Mouse (Mus musculus): ENCODE results near the gene Kcnn4. TPM values are rescaled to one million over a fixed set of nuclear protein-coding genes. Genes with fewer than 3 reads are reported as not detected.

Gene Kcnn4
- 10 to 100 TPM; 10.4 to 15.7 TPM for total RNA-seq (2023)

GRCm38 (mm10) chr7:24369731-24370541 is at the start of gene Kcnn4:
Gene Kcnn4, plus strand, starts transcription at chr7:24370263.

GRCm38 (mm10) chr7:24333304-24333986 is 36.6 kb upstream of the Kcnn4 start, which contains the start of gene Tescl:
Gene Tescl, minus strand, starts transcription at chr7:24333936.

GRCm38 (mm10) chr7:24348896-24349295 is 21.2 kb upstream of the Kcnn4 start, which contains the start of gene Lypd5:
Gene Lypd5, plus strand, starts transcription at chr7:24349196.

GRCm38 (mm10) chr7:24399256-24400081 is 29.4 kb downstream of the Kcnn4 start, which contains the start of gene Smg9:
Gene Smg9, plus strand, starts transcription at chr7:24399619.

Other genes with a start within 250 kb of the Kcnn4 start
- 1 to 10 TPM; 2.8 to 4.7 TPM for gene Zfp235, start 236.1 kb upstream of the Kcnn4 start, total RNA-seq (2023)
- under 1 TPM; 0.29 to 0.33 TPM for gene Zfp114, start 195.2 kb upstream of the Kcnn4 start, total RNA-seq (2023)
- gene Zfp111, start 158.8 kb upstream of the Kcnn4 start, total RNA-seq (2023) = 1 to 10 TPM; 2.9 to 3.2 TPM
- gene Zfp109, start 132.7 kb upstream of the Kcnn4 start, total RNA-seq (2023) = 1 to 10 TPM in 1 of 2 experiments, under 1 TPM in 1; 0.62 to 1.2 TPM
- gene Zfp108, start 115.5 kb upstream of the Kcnn4 start, total RNA-seq (2023) = under 1 TPM; 0.29 to 0.33 TPM
- under 1 TPM; 0.15 to 0.44 TPM for gene Zfp93, start 99.8 kb upstream of the Kcnn4 start, total RNA-seq (2023)
- 1 to 10 TPM; 3.4 to 6.4 TPM for gene Zfp61, start 69.0 kb upstream of the Kcnn4 start, total RNA-seq (2023)
- 1 to 10 TPM; 1.1 to 1.3 TPM for gene Zfp94, start 53.6 kb upstream of the Kcnn4 start, total RNA-seq (2023)
- gene Tescl, start 36.3 kb upstream of the Kcnn4 start, total RNA-seq (2023) = under 1 TPM in 1 of 2 experiments, not detected in 1; 0.46 TPM
- gene Lypd5, start 21.1 kb upstream of the Kcnn4 start, total RNA-seq (2023) = not detected
- 10 to 100 TPM; 51.5 to 57.8 TPM for gene Smg9, start 29.4 kb downstream of the Kcnn4 start, total RNA-seq (2023)
- 1 to 10 TPM; 2.1 to 2.6 TPM for gene Irgc1, start 82.0 kb downstream of the Kcnn4 start, total RNA-seq (2023)
- 1,000 to 10,000 TPM in 1 of 2 experiments, 100 to 1,000 TPM in 1; 962 to 1,297 TPM for gene Plaur, start 92.2 kb downstream of the Kcnn4 start, total RNA-seq (2023)
- gene Cadm4, start 111.8 kb downstream of the Kcnn4 start, total RNA-seq (2023) = not detected
- gene Zfp428, start 136.7 kb downstream of the Kcnn4 start, total RNA-seq (2023) = 1 to 10 TPM in 1 of 2 experiments, under 1 TPM in 1; 0.31 to 1.2 TPM
- not detected for gene AC161166.1, start 142.2 kb downstream of the Kcnn4 start, total RNA-seq (2023)
- 1 to 10 TPM; 6.0 to 6.2 TPM for gene Irgq, start 160.4 kb downstream of the Kcnn4 start, total RNA-seq (2023)
- not detected for gene Pinlyp, start 175.9 kb downstream of the Kcnn4 start, total RNA-seq (2023)
- gene Xrcc1, start 176.0 kb downstream of the Kcnn4 start, total RNA-seq (2023) = 10 to 100 TPM; 27.4 to 33.8 TPM
- 10 to 100 TPM; 71.6 to 77.0 TPM for gene Ethe1, start 217.3 kb downstream of the Kcnn4 start, total RNA-seq (2023)
- gene Zfp575, start 217.4 kb downstream of the Kcnn4 start, total RNA-seq (2023) = under 1 TPM in 1 of 2 experiments, not detected in 1; 0.13 TPM
- 1 to 10 TPM; 5.7 to 5.8 TPM for gene Phldb3, start 240.5 kb downstream of the Kcnn4 start, total RNA-seq (2023)